Mouse (Mus musculus) intestine, embryonic 14.5 days (tissue): ENCODE measurements around the gene Fbp1. TPM values are rescaled to one million over a fixed set of nuclear protein-coding genes. Genes with fewer than 3 reads are reported as not detected.
"Not testable (repeated sequence)": the region's sequence is repeated elsewhere in the genome, so short reads cannot be mapped to it uniquely, and the experiment has no call there.

Source experiments
- ATAC-seq: fragments of 200-750 bp; cut with Nextera tagmentation; replicated peaks from 2 replicates; pipeline ENCODE4 v1.8.0; 2017; ENCODE audit warnings: low read depth, moderate number of reproducible peaks, moderate TSS enrichment, moderate library complexity; ENCODE audit not compliant: low FRiP score, low TSS enrichment
- DNase-seq: peaks from one replicate; pipeline ENCODE4 v3.0.0-alpha.2; 2018; ENCODE audit warnings: low spot score
- H3K27ac ChIP-seq: fragments of 300-500 bp; sonication (generic); 2 replicates; pipeline ENCODE4 v1.5.1; 2014; ENCODE audit warnings: low read depth, mild to moderate bottlenecking, control low read depth
- H3K27me3 ChIP-seq: fragments of 300-500 bp; sonication (generic); replicated peaks from 2 replicates; pipeline ENCODE4 v1.6.1; 2014; ENCODE audit warnings: low read length, control low read depth; ENCODE audit not compliant: control insufficient read depth, insufficient read depth
- H3K36me3 ChIP-seq: fragments of 300-500 bp; sonication (generic); 2 replicates; pipeline ENCODE4 v1.6.1; 2014; ENCODE audit warnings: low read length, control low read depth; ENCODE audit not compliant: control insufficient read depth, insufficient read depth
- H3K4me1 ChIP-seq: fragments of 300-500 bp; sonication (generic); replicated peaks from 2 replicates; pipeline ENCODE4 v1.6.1; 2014; ENCODE audit warnings: low read length, control low read depth, mixed read lengths; ENCODE audit not compliant: control insufficient read depth, insufficient read depth
- H3K4me2 ChIP-seq: fragments of 300-500 bp; sonication (generic); 2 replicates; pipeline ENCODE4 v1.6.1; 2014; ENCODE audit warnings: low read length
- H3K4me3 ChIP-seq: fragments of 300-500 bp; sonication (generic); 2 replicates; pipeline ENCODE4 v1.5.1; 2014; ENCODE audit warnings: low read depth, low read length, control low read depth, mixed read lengths
- H3K9ac ChIP-seq: fragments of 300-500 bp; sonication (generic); 2 replicates; pipeline ENCODE4 v1.6.1; 2014; ENCODE audit warnings: mild to moderate bottlenecking, low read length
- H3K9me3 ChIP-seq: fragments of 300-500 bp; sonication (generic); 2 replicates; pipeline ENCODE4 v1.6.1; 2016; ENCODE audit warnings: low read length, control low read depth; ENCODE audit not compliant: control insufficient read depth
- WGBS: fragments of 180-500 bp; shearing (Covaris S2); extraction: QIAGEN DNeasy Blood & Tissue Kit; methylation state at CpG from one replicate; pipeline ENCODE4 v1.1.7; 2014; 5-methylcytosine and 5-hydroxymethylcytosine counted together
- polyA plus RNA-seq: library from polyadenylated mRNA; unstranded; fragments of >200 nt; fragmentation: Nextera tagmentation; extraction: Ambion mirVana; gene quantifications from 2 replicates; pipeline ENCODE4 v1.2.1, GENCODE M21; 2014

Gene Fbp1
- polyA plus RNA-seq, 1 experiment from 2014 or later: 0.51 TPM

DNA sequence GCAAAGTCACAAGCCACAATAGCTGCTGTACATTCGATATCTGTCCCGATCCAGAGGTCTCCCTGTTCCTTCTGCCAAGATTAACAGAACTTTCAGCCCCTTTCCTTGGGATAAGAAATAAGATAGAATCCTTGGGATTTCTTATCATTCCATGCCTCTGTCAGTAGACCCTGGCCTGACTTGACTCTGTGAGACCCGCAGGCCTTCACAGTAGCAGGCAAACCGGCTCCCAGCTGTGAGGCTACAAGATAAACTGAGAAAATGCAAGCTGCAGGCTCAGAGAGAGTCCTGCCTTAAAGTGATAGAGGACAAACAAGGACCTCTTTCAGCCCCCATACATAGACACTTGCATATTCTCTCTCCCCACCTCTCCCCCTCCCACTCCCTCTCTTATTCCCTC lies 54.7 kb downstream of the Fbp1 start:
- Histone ChIP-seq H3K27me3 (no peaks in the 10 kb centered on the region), H3K9me3 (no peaks in the 10 kb centered on the region), H3K4me3 (no peak overlapping the region), H3K36me3 (no peaks in the 10 kb centered on the region), H3K9ac (no peak overlapping the region), H3K27ac (no peak overlapping the region), H3K4me1 (no peaks in the 10 kb centered on the region), H3K4me2 (no peak overlapping the region)
- WGBS: 38% methylated on average over 4 of the region's 4 CpGs
- ATAC-seq: no peak
- DNase-seq: no peak

DNA sequence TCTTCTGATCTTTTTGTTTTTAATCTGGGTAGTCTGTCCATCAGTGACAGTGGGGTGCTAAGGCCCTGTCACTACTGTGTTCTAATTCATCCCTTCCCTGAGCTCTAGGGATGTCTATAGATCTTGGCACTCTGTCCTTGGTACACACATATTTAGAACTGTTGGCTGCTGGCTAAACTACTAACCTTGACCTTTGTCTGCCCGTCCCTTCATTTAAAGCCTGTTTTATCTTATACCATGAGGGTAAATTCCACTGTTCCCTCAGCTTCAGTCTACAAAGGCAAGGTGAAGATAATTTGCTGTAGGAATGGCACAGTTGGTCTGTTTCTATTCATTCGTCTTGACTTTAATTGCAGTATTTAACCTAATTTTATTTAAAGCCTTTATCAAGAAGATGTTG lies 55.8 kb downstream of the Fbp1 start:
- Histone ChIP-seq H3K27me3 (no peaks in the 10 kb centered on the region), H3K4me1 (no peaks in the 10 kb centered on the region), H3K36me3 (no peaks in the 10 kb centered on the region), H3K27ac (no peak overlapping the region), H3K9me3 (no peaks in the 10 kb centered on the region), H3K9ac (no peak overlapping the region), H3K4me3 (no peak overlapping the region), H3K4me2 (no peak overlapping the region)
- ATAC-seq (no peak), DNase-seq (no peak)
- 66% methylated on average over 2 of the region's 2 CpGs for WGBS

DNA sequence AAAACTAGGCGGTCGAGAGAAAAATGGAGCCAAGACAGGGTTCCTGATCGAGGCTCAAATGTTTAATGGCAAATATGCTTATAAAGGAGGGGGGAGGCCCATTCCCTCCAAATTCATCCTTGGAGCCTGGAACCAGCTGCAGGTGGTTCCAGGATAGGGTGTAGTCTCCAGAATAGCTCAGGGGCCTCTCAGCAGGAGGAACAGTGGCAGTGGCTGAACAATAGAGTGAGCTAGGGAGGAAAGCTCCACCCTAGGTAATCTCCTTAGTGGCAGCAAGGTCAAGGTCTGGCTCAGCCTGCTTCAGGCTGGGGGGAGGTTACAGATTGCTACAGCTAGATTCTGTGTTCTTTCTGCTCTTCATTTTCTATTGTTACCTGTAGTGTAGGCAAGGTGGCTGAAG lies 72.4 kb downstream of the Fbp1 start:
- H3K36me3 ChIP-seq, ATAC-seq, H3K9me3 ChIP-seq, H3K27me3 ChIP-seq, H3K4me2 ChIP-seq, H3K4me1 ChIP-seq, DNase-seq, H3K9ac ChIP-seq, H3K4me3 ChIP-seq, H3K27ac ChIP-seq: not testable (repeated sequence)
- WGBS: 88% methylated on average over 3 of the region's 3 CpGs

Other genes with a start within 250 kb of the Fbp1 start
- gene Platr25, start 127.6 kb downstream of the Fbp1 start, polyA plus RNA-seq: 26.0 and 30.7 TPM in 2 replicates
- gene Gm5141, start 102.5 kb downstream of the Fbp1 start, polyA plus RNA-seq: 8.8 and 9.6 TPM in 2 replicates
- 123 and 142 TPM in 2 replicates for gene Fbp2, start 29.9 kb downstream of the Fbp1 start, polyA plus RNA-seq
- gene 2010111I01Rik, start 76.6 kb upstream of the Fbp1 start, polyA plus RNA-seq: 135 and 152 TPM in 2 replicates